Mouse (Mus musculus) kidney, postnatal 36 days (tissue): ENCODE results near the gene Fndc9.

ENCODE experiments used
- DNase-seq, 2 experiments: peaks; one replicate each; pipeline ENCODE4 v3.0.0; 2021 to 2022; ENCODE audit warnings: mixed read lengths in 2 of 2

The Fndc9 gene

DNA sequence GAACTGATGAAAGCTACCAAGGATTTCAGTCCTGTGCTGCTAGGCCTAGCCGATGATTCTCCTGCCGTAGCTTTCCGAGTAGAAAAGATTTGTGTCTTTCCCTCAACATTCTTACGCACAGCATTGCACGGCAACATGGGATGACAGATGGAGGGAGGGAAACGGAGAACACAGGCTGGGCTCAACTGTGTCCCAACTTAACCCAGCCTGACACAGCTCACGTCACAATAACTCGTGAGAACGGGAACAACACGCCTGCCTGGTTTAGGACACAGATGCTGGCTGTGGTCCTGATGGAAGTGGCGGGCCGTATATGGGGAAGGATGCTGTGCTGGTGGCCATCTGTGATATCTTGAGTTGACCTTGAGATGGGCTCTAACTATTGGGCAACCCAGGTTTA lies 43.4 kb downstream of the Fndc9 start:
- DNase-seq: no peak

DNA sequence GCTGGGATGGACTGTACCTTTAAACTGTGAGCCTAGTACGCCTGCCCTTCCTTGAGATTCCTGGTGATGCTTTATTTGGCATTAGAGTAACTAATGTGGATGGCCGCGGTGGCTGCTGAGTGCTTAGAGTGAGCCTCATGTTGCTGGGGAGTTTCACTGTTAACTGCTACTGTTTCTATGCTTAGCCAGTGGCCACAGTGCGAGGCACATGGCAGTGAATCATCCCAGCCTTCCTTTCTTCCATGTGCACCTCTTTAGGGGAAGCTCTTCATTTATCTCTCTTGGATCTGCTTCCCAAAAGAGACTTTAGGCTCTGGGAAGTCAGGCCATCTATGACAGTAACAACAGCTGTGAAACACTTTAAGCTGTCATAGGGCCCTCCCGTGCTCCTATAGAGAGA lies 47.3 kb downstream of the Fndc9 start:
- DNase-seq: no peak

DNA sequence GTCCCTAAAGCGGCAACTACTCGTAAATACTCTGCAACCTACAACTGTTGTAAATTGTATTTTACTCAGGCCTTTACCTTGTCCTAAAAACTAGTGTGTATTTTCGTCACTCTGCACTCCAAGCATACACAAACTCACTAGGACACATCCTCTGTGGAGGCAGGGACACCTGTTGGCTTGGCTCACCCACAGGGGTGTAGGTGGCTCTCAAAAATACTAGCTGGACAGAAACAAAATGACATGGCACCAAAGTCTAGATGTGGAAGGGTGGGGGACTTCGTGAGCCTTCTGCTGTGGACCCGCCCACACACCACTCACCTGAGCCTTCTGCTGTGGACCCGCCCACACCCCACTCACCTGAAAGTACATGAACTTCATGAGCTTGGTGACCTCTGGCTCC lies 48.5 kb downstream of the Fndc9 start:
- DNase-seq: no peak

DNA sequence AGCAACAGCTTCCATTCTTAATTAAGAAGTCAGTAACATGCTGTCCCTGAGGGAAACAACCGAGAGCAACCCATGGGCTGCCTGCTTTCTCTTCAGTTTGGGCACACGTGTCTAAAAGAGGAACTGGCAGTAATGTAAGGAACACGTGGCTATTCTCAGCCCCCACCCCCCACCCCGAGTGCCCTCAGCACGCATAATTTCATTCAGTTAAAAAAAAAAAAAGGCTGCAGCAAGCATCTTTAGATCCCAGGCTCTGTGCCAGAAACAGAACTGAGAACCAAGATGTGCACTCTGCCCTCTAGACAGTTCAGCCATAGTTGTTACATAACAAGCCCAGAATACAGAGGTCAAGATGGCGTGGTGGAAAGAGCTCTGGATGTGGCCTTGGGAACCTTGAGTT lies 51.5 kb downstream of the Fndc9 start:
- DNase-seq: peak; percentile 79 to 93

DNA sequence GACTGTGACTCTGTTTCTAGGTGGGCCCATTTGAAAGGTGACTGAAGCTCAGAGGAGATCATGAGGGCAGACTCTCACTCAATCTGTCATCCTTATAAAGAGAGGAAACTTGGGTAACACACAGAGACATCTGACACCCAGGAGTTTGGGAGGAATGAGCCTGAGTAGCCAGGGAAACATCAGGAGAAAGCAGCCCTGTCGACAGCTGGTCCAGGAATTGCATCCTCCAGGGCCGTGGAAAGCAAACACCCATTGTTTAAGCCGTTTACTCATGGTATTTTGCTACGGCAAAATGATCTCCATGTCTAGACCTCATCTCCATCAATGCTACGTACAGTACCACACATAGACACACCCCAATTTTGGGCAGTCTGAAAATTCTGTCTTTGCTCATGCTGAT lies 52.8 kb downstream of the Fndc9 start:
- no peak for DNase-seq

DNA sequence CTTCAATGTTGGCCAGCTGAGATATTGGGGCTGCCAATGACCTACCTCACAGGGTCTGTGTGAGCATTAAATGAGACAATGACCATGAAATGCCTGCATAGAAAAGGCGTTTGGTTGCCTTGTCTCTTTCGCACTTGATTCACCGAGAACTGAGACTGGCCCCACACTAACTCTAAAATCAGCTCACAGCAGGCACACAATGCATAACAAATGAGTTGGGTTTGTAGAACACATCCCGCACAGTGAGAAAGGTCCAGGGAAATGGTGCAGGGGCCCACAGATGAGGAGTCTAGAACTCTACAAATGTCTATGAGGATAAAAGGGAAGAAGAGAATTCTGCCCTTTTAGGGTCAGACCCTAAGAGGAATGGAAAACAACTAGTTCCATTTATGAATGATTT lies 53.7 kb downstream of the Fndc9 start:
- no peak for DNase-seq
